Mouse (Mus musculus) heart, adult 2 months (tissue): ENCODE measurements around the gene Mecr. TPM values are rescaled to one million over a fixed set of nuclear protein-coding genes. Genes with fewer than 3 reads are reported as not detected.

Experiments
- DNase-seq, 2 experiments: peaks; one replicate each; pipeline ENCODE4 v3.0.0; 2021
- H3K27ac ChIP-seq: fragments of 200-600 bp; 2 replicates; pipeline ENCODE4 v1.8.1; 2022
- H3K27me3 ChIP-seq: fragments of 200-500 bp; 2 replicates; pipeline ENCODE4 v1.6.1; 2012; ENCODE audit warnings: mild to moderate bottlenecking, low read length, inconsistent platforms, mixed read lengths; ENCODE audit not compliant: control insufficient read depth, insufficient read depth
- H3K36me3 ChIP-seq: fragments of 200-500 bp; 2 replicates; pipeline ENCODE4 v1.6.1; 2012; ENCODE audit warnings: low read length, inconsistent platforms; ENCODE audit not compliant: control insufficient read depth, insufficient read depth
- H3K4me1 ChIP-seq: fragments of 200-500 bp; 2 replicates; pipeline ENCODE4 v1.6.1; 2011; ENCODE audit warnings: low read length; ENCODE audit not compliant: control insufficient read depth, insufficient read depth
- H3K4me3 ChIP-seq: fragments of 200-600 bp; 2 replicates; pipeline ENCODE4 v1.8.1; 2022
- H3K79me2 ChIP-seq: fragments of 200-500 bp; replicated peaks from 2 replicates; pipeline ENCODE4 v1.6.1; 2012; ENCODE audit warnings: mild to moderate bottlenecking, inconsistent platforms, low read length, moderate library complexity, mixed read lengths; ENCODE audit not compliant: control insufficient read depth, insufficient read depth
- H3K9ac ChIP-seq: fragments of 200-500 bp; 2 replicates; pipeline ENCODE4 v1.6.1; 2012; ENCODE audit warnings: low read depth, mild to moderate bottlenecking, control low read depth, inconsistent platforms, low read length, mixed read lengths
- CTCF ChIP-seq: fragments of 200-600 bp; IDR thresholded peaks from 2 replicates; pipeline ENCODE4 v1.8.1; 2022; ENCODE audit warnings: antibody characterized with exemption, mild to moderate bottlenecking, moderate library complexity
- EP300 ChIP-seq: fragments of 200-500 bp; IDR thresholded peaks from 2 replicates; pipeline ENCODE4 v1.6.1; 2011; ENCODE audit warnings: low read depth, low read length, control low read depth; ENCODE audit not compliant: insufficient read depth
- POLR2A ChIP-seq: fragments of 200-500 bp; IDR thresholded peaks from 2 replicates; pipeline ENCODE4 v1.6.1; 2011; ENCODE audit warnings: mild to moderate bottlenecking, low read depth, low read length, control low read depth; ENCODE audit not compliant: insufficient read depth
- WGBS: fragments of 180-500 bp; shearing (Covaris S2); methylation state at CpG from one replicate; pipeline ENCODE4 v1.1.7; 2018; 5-methylcytosine and 5-hydroxymethylcytosine counted together
- intact Hi-C: fragments of 180-260 bp; cut with DNase I; formaldehyde crosslinking; loops from one replicate; pipeline ENCODE4 v1.15.1; 2025
- polyA plus RNA-seq: library from polyadenylated mRNA; depleted of rRNA; stranded (reverse); fragments of >200 nt; gene quantifications from 2 replicates; pipeline ENCODE4 v1.2.3, GENCODE M21; 2012
- total RNA-seq, 2 experiments: library from RNA; stranded (reverse); gene quantifications; 2 replicates each; pipeline ENCODE4 v1.2.3; 2021

Gene Mecr
- total and polyA plus RNA-seq, 3 experiments = 27.7 to 32.9 (median 28.3) TPM

GRCm38 (mm10) chr4:131837872-131838524 is 5.3 kb upstream of the Mecr start, which contains the start of gene Ptpru:
Gene Ptpru, minus strand, starts transcription at chr4:131838288.
- Histone ChIP-seq H3K9ac (peak within 1 kb of the TSS; percentile 66), H3K27me3 (peaks cover 2% of the 10 kb centered on the region; the same call in 1 of the 2 replicates), H3K4me3 (peak within 1 kb of the TSS; percentile 65), H3K79me2 (no peaks in the 10 kb centered on the region), H3K27ac (peak within 1 kb of the TSS; percentile 4; the same call in 1 of the 2 replicates), H3K36me3 (no peaks in the 10 kb centered on the region), H3K4me1 (peaks cover 1% of the 10 kb centered on the region; the same call in 1 of the 2 replicates)
- 1% methylated on average over 70 of the region's 72 CpGs for WGBS
- peak; percentile 92 to 99 for DNase-seq
- intact Hi-C loops = loop anchor here (1.0 to 2.0 kb wide), 4 partner anchors 115 to 878 kb away; no protein-coding TSS in a partner anchor
- peak; percentile 100; the same call in 1 of the 2 replicates for TF ChIP-seq CTCF
- no peak for TF ChIP-seq POLR2A
- TF ChIP-seq EP300 = 0 out of 2 replicates have a peak, but pooled peaks have one; percentile 70

- DNase-seq = no peak
- H3K4me1 ChIP-seq = peaks cover 5% of the 10 kb centered on the region
- H3K4me3 ChIP-seq = no peak overlapping the region
- 79% methylated on average over 8 of the region's 8 CpGs for WGBS
- no peak for TF ChIP-seq CTCF
- no peak for TF ChIP-seq POLR2A
- TF ChIP-seq EP300 = no peak
- H3K36me3 ChIP-seq = no peaks in the 10 kb centered on the region
- H3K79me2 ChIP-seq = no peaks in the 10 kb centered on the region
- no peak overlapping the region for H3K9ac ChIP-seq
- intact Hi-C loops = no loop called here
- H3K27ac ChIP-seq = no peak overlapping the region
- H3K27me3 ChIP-seq = no peaks in the 10 kb centered on the region
These were observed 2.9 kb downstream of the Mecr start for GRCm38 (mm10) chr4:131845991-131846778.

- intact Hi-C loops = no loop called here
- no peaks in the 10 kb centered on the region for H3K79me2 ChIP-seq
- no peaks in the 10 kb centered on the region for H3K36me3 ChIP-seq
- H3K27me3 ChIP-seq = no peaks in the 10 kb centered on the region
- H3K27ac ChIP-seq = no peak overlapping the region
- no peak for TF ChIP-seq POLR2A
- TF ChIP-seq CTCF = no peak
- no peak for TF ChIP-seq EP300
- no peak overlapping the region for H3K4me3 ChIP-seq
- peaks cover 5% of the 10 kb centered on the region for H3K4me1 ChIP-seq
- no peak overlapping the region for H3K9ac ChIP-seq
- no peak for DNase-seq
- 80% methylated on average over 6 of the region's 6 CpGs for WGBS
These were observed 4.8 kb downstream of the Mecr start for GRCm38 (mm10) chr4:131848082-131848481.

GRCm38 (mm10) chr4:131849986-131850638 is 6.8 kb downstream of the Mecr start:
- peaks cover 5% of the 10 kb centered on the region for H3K4me1 ChIP-seq
- intact Hi-C loops = no loop called here
- no peaks in the 10 kb centered on the region for H3K27me3 ChIP-seq
- no peaks in the 10 kb centered on the region for H3K36me3 ChIP-seq
- 0 out of 2 replicates have a peak, but pooled peaks have one; percentile 33 for TF ChIP-seq POLR2A
- no peak for TF ChIP-seq CTCF
- peak overlapping the region; percentile 20; the same call in 1 of the 2 replicates for H3K9ac ChIP-seq
- H3K27ac ChIP-seq = peak overlapping the region; percentile 82
- 4% methylated on average over 5 of the region's 5 CpGs for WGBS
- H3K4me3 ChIP-seq = no peak overlapping the region
- no peaks in the 10 kb centered on the region for H3K79me2 ChIP-seq
- peak; percentile 57 to 72 for DNase-seq

GRCm38 (mm10) chr4:131854950-131855349 is 11.7 kb downstream of the Mecr start:
- H3K79me2 ChIP-seq = no peaks in the 10 kb centered on the region
- intact Hi-C loops = no loop called here
- H3K36me3 ChIP-seq = 0 out of 2 replicates have a peak, but pooled peaks cover 3% of the 10 kb centered on the region
- no peak overlapping the region for H3K4me3 ChIP-seq
- peaks cover 5% of the 10 kb centered on the region for H3K4me1 ChIP-seq
- H3K27me3 ChIP-seq = no peaks in the 10 kb centered on the region
- TF ChIP-seq CTCF (no peak), EP300 (no peak), POLR2A (no peak)
- H3K9ac ChIP-seq = no peak overlapping the region
- no peak for DNase-seq
- no peak overlapping the region for H3K27ac ChIP-seq
- 43% methylated on average over 5 of the region's 5 CpGs for WGBS
